Mouse (Mus musculus): ENCODE measurements at regions not wholly inside any gene's neighbourhood (a gene's known extent, or its start where the extent isn't known, plus 50 kb on each side); places are given as distances from the start of the nearest gene placed in this dataset.

- DNase-seq (ENCODE audit: low read depth, low spot score) = peak; percentile 28
These were observed 148.5 kb downstream of the Clic5 start for GRCm38 (mm10) chr17:44336842-44337241.

- DNase-seq (ENCODE audit: low read depth, low spot score) = no peak
These were observed 148.9 kb downstream of the Clic5 start for GRCm38 (mm10) chr17:44337253-44337652.

- DNase-seq (ENCODE audit: low read depth, low spot score) = no peak
These were observed 156.2 kb downstream of the Clic5 start for GRCm38 (mm10) chr17:44344542-44344941.

- DNase-seq (ENCODE audit: low read depth, low spot score) = no peak
These were observed 157.0 kb downstream of the Clic5 start for GRCm38 (mm10) chr17:44345374-44345773.

- DNase-seq (ENCODE audit: low read depth, low spot score) = peak; percentile 51
These were observed 162.0 kb downstream of the Clic5 start for GRCm38 (mm10) chr17:44350201-44350948.

- DNase-seq (ENCODE audit: low read depth, low spot score) = no peak
These were observed 162.5 kb downstream of the Clic5 start for GRCm38 (mm10) chr17:44350949-44351244.

GRCm38 (mm10) chr17:44351499-44352117, 163.2 kb downstream of the Clic5 start:
- DNase-seq (ENCODE audit: low read depth, low spot score) = no peak

- no peak for DNase-seq (ENCODE audit: low read depth, low spot score)
These were observed 163.8 kb downstream of the Clic5 start for GRCm38 (mm10) chr17:44352142-44352541.

GRCm38 (mm10) chr17:44363111-44363510, 174.7 kb downstream of the Clic5 start:
- no peak for DNase-seq (ENCODE audit: low read depth, low spot score)

GRCm38 (mm10) chr17:44364494-44364893, 176.1 kb downstream of the Clic5 start:
- DNase-seq (ENCODE audit: low read depth, low spot score) = no peak

- no peak for DNase-seq (ENCODE audit: low read depth, low spot score)
These were observed 178.1 kb downstream of the Clic5 start for GRCm38 (mm10) chr17:44366438-44366837.

GRCm38 (mm10) chr17:44367561-44367960, 179.2 kb downstream of the Clic5 start:
- DNase-seq (ENCODE audit: low read depth, low spot score) = no peak

GRCm38 (mm10) chr17:44370966-44371465, 182.6 kb downstream of the Clic5 start:
- no peak for DNase-seq (ENCODE audit: low read depth, low spot score)

- no peak for DNase-seq (ENCODE audit: low read depth, low spot score)
These were observed 183.2 kb downstream of the Clic5 start for GRCm38 (mm10) chr17:44371620-44372019.

- DNase-seq (ENCODE audit: low read depth, low spot score) = no peak
These were observed 185.5 kb downstream of the Clic5 start for GRCm38 (mm10) chr17:44373744-44374456.

GRCm38 (mm10) chr17:44378391-44378790, 190.0 kb downstream of the Clic5 start:
- DNase-seq (ENCODE audit: low read depth, low spot score) = no peak

- no peak for DNase-seq (ENCODE audit: low read depth, low spot score)
These were observed 200.5 kb downstream of the Clic5 start for GRCm38 (mm10) chr17:44388916-44389315.

- DNase-seq (ENCODE audit: low read depth, low spot score) = no peak
These were observed 209.4 kb downstream of the Clic5 start for GRCm38 (mm10) chr17:44397829-44398228.

GRCm38 (mm10) chr17:44398231-44398630, 209.8 kb downstream of the Clic5 start:
- no peak for DNase-seq (ENCODE audit: low read depth, low spot score)

GRCm38 (mm10) chr17:44404923-44405322, 216.5 kb downstream of the Clic5 start:
- DNase-seq (ENCODE audit: low read depth, low spot score) = no peak

GRCm38 (mm10) chr17:44410961-44411360, 222.6 kb downstream of the Clic5 start:
- DNase-seq (ENCODE audit: low read depth, low spot score) = no peak

GRCm38 (mm10) chr17:44418676-44419404, 230.5 kb downstream of the Clic5 start:
- no peak for DNase-seq (ENCODE audit: low read depth, low spot score)

All from ZHBTc4 (cell line).